Mouse (Mus musculus) forebrain, embryonic 13.5 days (tissue): ENCODE measurements around the gene Ctc1. TPM values are rescaled to one million over a fixed set of nuclear protein-coding genes. Genes with fewer than 3 reads are reported as not detected.

Experiments used
- ATAC-seq: fragments of 200-750 bp; cut with Nextera tagmentation; 2 replicates; pipeline ENCODE4 v1.8.0; 2017
- H3K27ac ChIP-seq: fragments of 300-500 bp; sonication (generic); 2 replicates; pipeline ENCODE4 v1.5.1; 2015; ENCODE audit warnings: inconsistent platforms, mild to moderate bottlenecking, moderate library complexity
- H3K27me3 ChIP-seq: fragments of 300-500 bp; sonication (generic); 2 replicates; pipeline ENCODE4 v1.6.1; 2015; ENCODE audit warnings: mild to moderate bottlenecking, inconsistent platforms
- H3K36me3 ChIP-seq: fragments of 300-500 bp; sonication (generic); 2 replicates; pipeline ENCODE4 v1.6.1; 2015; ENCODE audit warnings: mild to moderate bottlenecking, inconsistent platforms; ENCODE audit not compliant: poor library complexity, severe bottlenecking
- H3K4me1 ChIP-seq: fragments of 300-500 bp; sonication (generic); 2 replicates; pipeline ENCODE4 v1.6.1; 2015; ENCODE audit warnings: inconsistent platforms
- H3K4me2 ChIP-seq: fragments of 300-500 bp; sonication (generic); 2 replicates; pipeline ENCODE4 v1.6.1; 2015; ENCODE audit warnings: inconsistent platforms, mild to moderate bottlenecking, moderate library complexity
- H3K4me3 ChIP-seq: fragments of 300-500 bp; sonication (generic); 2 replicates; pipeline ENCODE4 v1.5.1; 2015; ENCODE audit warnings: mild to moderate bottlenecking, inconsistent platforms
- H3K9ac ChIP-seq: fragments of 300-500 bp; sonication (generic); 2 replicates; pipeline ENCODE4 v1.6.1; 2015; ENCODE audit warnings: mild to moderate bottlenecking, inconsistent platforms
- H3K9me3 ChIP-seq: fragments of 300-500 bp; sonication (generic); replicated peaks from 2 replicates; pipeline ENCODE4 v1.6.1; 2016; ENCODE audit warnings: inconsistent platforms
- WGBS: fragments of 180-500 bp; shearing (Covaris S2); methylation state at CpG from one replicate; pipeline ENCODE4 v1.1.7; 2015; 5-methylcytosine and 5-hydroxymethylcytosine counted together
- polyA plus RNA-seq: library from polyadenylated mRNA; unstranded; fragments of >200 nt; fragmentation: Nextera tagmentation; extraction: Ambion mirVana; gene quantifications from 2 replicates; pipeline ENCODE4 v1.2.1, GENCODE M21; 2015

Ctc1 gene
- polyA plus RNA-seq, 1 experiment from 2014 or later: 55.6 TPM

GRCm38 (mm10) chr11:69066163-69066861 is 50.6 kb downstream of the Ctc1 start:
- no peaks in the 10 kb centered on the region for H3K9me3 ChIP-seq
- no peaks in the 10 kb centered on the region for H3K36me3 ChIP-seq
- H3K4me1 ChIP-seq: peaks cover 41% of the 10 kb centered on the region
- H3K9ac ChIP-seq: peak overlapping the region; percentile 65
- H3K27ac ChIP-seq: peak overlapping the region; percentile 31; the same call in 1 of the 2 replicates
- no peaks in the 10 kb centered on the region for H3K27me3 ChIP-seq
- no peak for ATAC-seq
- WGBS: under 1% methylated on average over 24 of the region's 29 CpGs
- peak overlapping the region; percentile 45 for H3K4me3 ChIP-seq
- peak overlapping the region; percentile 78 for H3K4me2 ChIP-seq

DNA sequence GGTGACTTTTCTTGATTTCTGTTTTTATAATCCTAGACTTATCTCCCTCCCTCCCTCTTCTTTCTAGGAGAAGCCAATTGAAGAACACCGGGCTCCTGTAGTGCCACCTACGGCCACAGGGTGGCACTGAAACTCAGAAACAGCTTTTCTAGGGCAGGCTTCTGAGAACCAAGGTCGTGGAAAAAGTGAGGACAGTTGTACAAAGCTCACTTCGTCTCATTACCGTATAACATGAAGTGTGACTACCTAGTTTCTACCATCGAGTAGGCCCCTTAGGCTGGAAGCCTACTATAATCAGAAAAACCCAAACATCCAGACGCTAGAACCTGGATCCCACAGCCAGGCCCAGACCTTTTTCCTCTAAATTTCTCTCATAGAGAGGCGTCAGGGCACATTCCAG is 51.2 kb downstream of the Ctc1 start:
- H3K9ac ChIP-seq: peak overlapping the region; percentile 65
- H3K4me2 ChIP-seq: peak overlapping the region; percentile 78
- H3K4me3 ChIP-seq: peak overlapping the region; percentile 45
- no peak for ATAC-seq
- H3K27me3 ChIP-seq: no peaks in the 10 kb centered on the region
- H3K27ac ChIP-seq: no peak overlapping the region
- no peaks in the 10 kb centered on the region for H3K36me3 ChIP-seq
- 7% methylated on average over 8 of the region's 8 CpGs for WGBS
- H3K4me1 ChIP-seq: peaks cover 41% of the 10 kb centered on the region
- H3K9me3 ChIP-seq: no peaks in the 10 kb centered on the region

DNA sequence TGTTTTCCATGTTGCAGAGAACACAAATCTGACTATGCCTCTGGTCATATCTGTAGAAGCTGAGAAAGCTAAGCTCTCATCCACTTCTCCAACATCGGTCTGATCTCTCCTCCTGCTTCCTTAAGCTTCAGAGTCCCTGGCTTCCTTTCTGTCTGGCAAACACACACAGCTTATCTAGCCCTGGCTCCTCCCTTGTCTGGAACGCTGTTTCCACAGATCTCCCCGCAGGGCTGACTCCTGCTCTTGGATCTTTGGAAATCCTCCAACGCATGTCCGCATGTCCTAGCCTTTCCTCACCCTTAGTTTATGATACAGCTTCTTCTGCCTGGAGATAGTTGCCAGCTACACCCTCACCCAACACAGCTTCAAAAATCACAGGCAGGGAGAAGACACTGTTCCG is 51.9 kb downstream of the Ctc1 start:
- H3K27me3 ChIP-seq: no peaks in the 10 kb centered on the region
- peaks cover 44% of the 10 kb centered on the region for H3K4me1 ChIP-seq
- no peak overlapping the region for H3K27ac ChIP-seq
- 60% methylated on average over 6 of the region's 6 CpGs for WGBS
- H3K36me3 ChIP-seq: no peaks in the 10 kb centered on the region
- no peak for ATAC-seq
- H3K9ac ChIP-seq: no peak overlapping the region
- H3K4me3 ChIP-seq: no peak overlapping the region
- H3K9me3 ChIP-seq: no peaks in the 10 kb centered on the region
- no peak overlapping the region; the same call in 1 of the 2 replicates for H3K4me2 ChIP-seq

DNA sequence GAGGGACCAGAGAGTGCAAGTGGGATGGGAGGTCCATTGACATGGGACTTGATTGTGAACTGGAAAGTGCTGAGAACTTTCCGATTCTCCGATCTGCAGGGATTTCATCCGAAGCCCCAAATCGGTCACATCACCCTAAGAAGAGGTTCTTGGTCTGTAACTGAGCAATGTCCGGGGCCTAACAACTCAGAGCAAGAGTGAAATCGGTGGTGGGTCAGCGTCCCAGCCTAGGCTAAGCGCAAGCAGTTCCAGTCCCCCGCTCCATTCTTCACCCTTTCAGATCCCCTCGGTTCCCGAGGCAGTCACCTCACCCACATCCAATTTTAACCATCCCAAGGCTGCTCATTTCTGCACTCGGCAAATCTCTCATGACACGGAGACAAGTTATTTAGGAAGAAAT is 54.4 kb downstream of the Ctc1 start:
- H3K4me2 ChIP-seq: peak overlapping the region; percentile 74
- no peak for ATAC-seq
- H3K9ac ChIP-seq: peak overlapping the region; percentile 91
- peaks cover 47% of the 10 kb centered on the region for H3K4me1 ChIP-seq
- H3K9me3 ChIP-seq: no peaks in the 10 kb centered on the region
- WGBS: 2% methylated on average over 13 of the region's 13 CpGs
- no peaks in the 10 kb centered on the region for H3K27me3 ChIP-seq
- peak overlapping the region; percentile 94 for H3K27ac ChIP-seq
- no peaks in the 10 kb centered on the region for H3K36me3 ChIP-seq
- H3K4me3 ChIP-seq: peak overlapping the region; percentile 63

- H3K4me3 ChIP-seq: peak within 1 kb of the TSS; percentile 63
- H3K36me3 ChIP-seq: no peaks in the 10 kb centered on the region
- H3K9ac ChIP-seq: peak within 1 kb of the TSS; percentile 91
- peak within 1 kb of the TSS; percentile 74 for H3K4me2 ChIP-seq
- peak within 1 kb of the TSS; percentile 94 for H3K27ac ChIP-seq
- H3K27me3 ChIP-seq: no peaks in the 10 kb centered on the region
- no peaks in the 10 kb centered on the region for H3K9me3 ChIP-seq
- WGBS: under 1% methylated on average over 47 of the region's 47 CpGs
- ATAC-seq: peak; percentile 89
- peaks cover 47% of the 10 kb centered on the region for H3K4me1 ChIP-seq
Observed at GRCm38 (mm10) chr11:69070590-69071222, 55.0 kb downstream of the Ctc1 start, which contains the start of gene Tmem107. Tmem107 (plus strand) TSS chr11:69070806.

DNA sequence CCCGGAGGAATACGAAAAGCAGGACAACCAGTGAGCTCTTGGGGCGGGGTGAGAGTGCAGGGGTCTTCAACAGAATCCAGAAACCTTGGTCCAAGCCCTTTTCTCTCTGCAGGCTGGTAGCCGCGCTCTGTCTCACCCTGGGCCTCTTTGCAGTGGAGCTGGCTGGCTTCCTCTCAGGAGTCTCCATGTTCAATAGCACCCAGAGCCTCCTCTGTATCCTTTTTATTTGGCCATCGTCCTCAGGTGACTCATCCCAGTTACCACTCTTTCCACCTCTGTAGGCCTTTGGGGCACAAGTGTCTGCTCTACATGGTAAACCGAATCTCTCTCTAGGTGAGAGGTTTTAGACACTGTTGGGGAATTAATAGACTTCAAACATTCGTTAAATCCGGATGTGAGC is 55.6 kb downstream of the Ctc1 start:
- H3K9me3 ChIP-seq: no peaks in the 10 kb centered on the region
- H3K4me3 ChIP-seq: peak overlapping the region; percentile 63
- no peaks in the 10 kb centered on the region for H3K27me3 ChIP-seq
- H3K4me1 ChIP-seq: peaks cover 42% of the 10 kb centered on the region
- no peak for ATAC-seq
- H3K9ac ChIP-seq: peak overlapping the region; percentile 91
- 19% methylated on average over 9 of the region's 9 CpGs for WGBS
- peak overlapping the region; percentile 74 for H3K4me2 ChIP-seq
- peak overlapping the region; percentile 94 for H3K27ac ChIP-seq
- H3K36me3 ChIP-seq: no peaks in the 10 kb centered on the region

GRCm38 (mm10) chr11:69072234-69072633 is 56.5 kb downstream of the Ctc1 start:
- Histone ChIP-seq H3K9ac (peak overlapping the region; percentile 73), H3K36me3 (no peaks in the 10 kb centered on the region), H3K27ac (peak overlapping the region; percentile 93; the same call in 1 of the 2 replicates), H3K4me1 (peaks cover 36% of the 10 kb centered on the region), H3K4me3 (peak overlapping the region; percentile 38), H3K27me3 (no peaks in the 10 kb centered on the region), H3K4me2 (peak overlapping the region; percentile 74), H3K9me3 (no peaks in the 10 kb centered on the region)
- WGBS: 83% methylated on average over 11 of the region's 11 CpGs
- no peak for ATAC-seq

- Histone ChIP-seq H3K27ac (peak overlapping the region; percentile 93), H3K4me3 (peak overlapping the region; percentile 38), H3K9me3 (no peaks in the 10 kb centered on the region), H3K4me2 (peak overlapping the region; percentile 74), H3K36me3 (no peaks in the 10 kb centered on the region), H3K4me1 (peaks cover 36% of the 10 kb centered on the region), H3K9ac (peak overlapping the region; percentile 73), H3K27me3 (no peaks in the 10 kb centered on the region)
- WGBS: 7% methylated on average over 9 of the region's 9 CpGs
- no peak for ATAC-seq
Observed at GRCm38 (mm10) chr11:69072666-69073064, 57.0 kb downstream of the Ctc1 start.

- ATAC-seq: peak; percentile 82
- 0% methylated on average over 14 of the region's 14 CpGs for WGBS
- H3K9me3 ChIP-seq: no peaks in the 10 kb centered on the region
- peak overlapping the region; percentile 38 for H3K4me3 ChIP-seq
- H3K9ac ChIP-seq: peak overlapping the region; percentile 73
- H3K36me3 ChIP-seq: no peaks in the 10 kb centered on the region
- no peaks in the 10 kb centered on the region for H3K27me3 ChIP-seq
- H3K27ac ChIP-seq: peak overlapping the region; percentile 93
- peak overlapping the region; percentile 74 for H3K4me2 ChIP-seq
- H3K4me1 ChIP-seq: peaks cover 36% of the 10 kb centered on the region
Observed at GRCm38 (mm10) chr11:69073065-69073888, 57.6 kb downstream of the Ctc1 start.

- no peaks in the 10 kb centered on the region for H3K27me3 ChIP-seq
- H3K36me3 ChIP-seq: no peaks in the 10 kb centered on the region
- no peaks in the 10 kb centered on the region for H3K9me3 ChIP-seq
- H3K4me2 ChIP-seq: peak overlapping the region; percentile 26; the same call in 1 of the 2 replicates
- H3K4me1 ChIP-seq: peaks cover 36% of the 10 kb centered on the region
- 35% methylated on average over 6 of the region's 6 CpGs for WGBS
- H3K27ac ChIP-seq: peak overlapping the region; percentile 93
- no peak overlapping the region for H3K4me3 ChIP-seq
- ATAC-seq: no peak
- peak overlapping the region; percentile 73 for H3K9ac ChIP-seq
Observed at GRCm38 (mm10) chr11:69073951-69074775, 58.5 kb downstream of the Ctc1 start.

DNA sequence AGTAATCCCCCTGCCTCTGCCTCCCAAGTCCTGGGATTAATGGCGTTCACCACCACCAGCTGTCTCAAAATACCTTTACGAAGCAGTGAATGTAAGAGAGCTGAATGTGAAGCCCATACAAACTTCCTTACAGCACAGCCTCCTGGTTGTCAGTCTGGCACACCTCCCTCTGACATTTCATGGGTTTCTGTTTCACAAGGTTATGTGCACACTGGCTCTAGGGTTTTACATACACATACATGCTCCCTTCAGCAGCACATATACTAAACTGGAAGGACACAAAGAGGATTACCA is 59.0 kb downstream of the Ctc1 start:
- Histone ChIP-seq H3K4me2 (no peak overlapping the region), H3K27me3 (no peaks in the 10 kb centered on the region), H3K9me3 (no peaks in the 10 kb centered on the region), H3K4me1 (peaks cover 36% of the 10 kb centered on the region), H3K27ac (peak overlapping the region; percentile 93), H3K9ac (no peak overlapping the region), H3K4me3 (no peak overlapping the region), H3K36me3 (no peaks in the 10 kb centered on the region)
- ATAC-seq: no peak
- 40% methylated on average over 2 of the region's 2 CpGs for WGBS
